Mouse (Mus musculus) embryonic facial prominence, embryonic 11.5 days (tissue): ENCODE results near the gene E330034G19Rik. TPM values are rescaled to one million over a fixed set of nuclear protein-coding genes. Genes with fewer than 3 reads are reported as not detected.

Source experiments
- ATAC-seq: fragments of 200-750 bp; cut with Nextera tagmentation; replicated peaks from 2 replicates; pipeline ENCODE4 v1.8.0; 2017; ENCODE audit warnings: low read depth; ENCODE audit not compliant: insufficient number of reproducible peaks, low FRiP score, low TSS enrichment
- DNase-seq: peaks from one replicate; pipeline ENCODE4 v3.0.0-alpha.2; 2015; ENCODE audit warnings: low spot score
- H3K27ac ChIP-seq: fragments of 300-500 bp; sonication (generic); replicated peaks from 2 replicates; pipeline ENCODE4 v1.5.1; 2014; ENCODE audit warnings: mild to moderate bottlenecking, low read depth, low read length, control low read depth
- H3K27me3 ChIP-seq: fragments of 300-500 bp; sonication (generic); 2 replicates; pipeline ENCODE4 v1.6.1; 2014; ENCODE audit warnings: mild to moderate bottlenecking, low read length, moderate library complexity, mixed read lengths; ENCODE audit not compliant: control insufficient read depth, insufficient read depth
- H3K36me3 ChIP-seq: fragments of 300-500 bp; sonication (generic); replicated peaks from 2 replicates; pipeline ENCODE4 v1.6.1; 2014; ENCODE audit warnings: low read depth, mild to moderate bottlenecking, low read length, moderate library complexity, mixed read lengths; ENCODE audit not compliant: control insufficient read depth, insufficient read depth
- H3K4me1 ChIP-seq: fragments of 300-500 bp; sonication (generic); 2 replicates; pipeline ENCODE4 v1.6.1; 2014; ENCODE audit warnings: low read length, mixed read lengths; ENCODE audit not compliant: control insufficient read depth, insufficient read depth
- H3K4me2 ChIP-seq: fragments of 300-500 bp; sonication (generic); 2 replicates; pipeline ENCODE4 v1.6.1; 2014; ENCODE audit warnings: low read depth, mild to moderate bottlenecking, control low read depth, low read length, moderate library complexity
- H3K4me3 ChIP-seq: fragments of 300-500 bp; sonication (generic); 2 replicates; pipeline ENCODE4 v1.5.1; 2014; ENCODE audit warnings: low read depth, low read length, control low read depth
- H3K9ac ChIP-seq: fragments of 300-500 bp; sonication (generic); replicated peaks from 2 replicates; pipeline ENCODE4 v1.6.1; 2014; ENCODE audit warnings: mild to moderate bottlenecking, control low read depth, low read length
- H3K9me3 ChIP-seq: fragments of 300-500 bp; sonication (generic); replicated peaks from 2 replicates; pipeline ENCODE4 v1.6.1; 2016; ENCODE audit warnings: mild to moderate bottlenecking, low read length, inconsistent platforms, mixed read lengths; ENCODE audit not compliant: control insufficient read depth
- WGBS: fragments of 180-500 bp; shearing (Covaris S2); extraction: QIAGEN DNeasy Blood & Tissue Kit; methylation state at CpG from one replicate; pipeline ENCODE4 v1.1.7; 2014; 5-methylcytosine and 5-hydroxymethylcytosine counted together
- polyA plus RNA-seq: library from polyadenylated mRNA; unstranded; fragments of >200 nt; fragmentation: Nextera tagmentation; extraction: Ambion mirVana; gene quantifications from 2 replicates; pipeline ENCODE4 v1.2.1, GENCODE M21; 2014

Gene E330034G19Rik
- polyA plus RNA-seq, 1 experiment from 2014 or later = not detected

DNA sequence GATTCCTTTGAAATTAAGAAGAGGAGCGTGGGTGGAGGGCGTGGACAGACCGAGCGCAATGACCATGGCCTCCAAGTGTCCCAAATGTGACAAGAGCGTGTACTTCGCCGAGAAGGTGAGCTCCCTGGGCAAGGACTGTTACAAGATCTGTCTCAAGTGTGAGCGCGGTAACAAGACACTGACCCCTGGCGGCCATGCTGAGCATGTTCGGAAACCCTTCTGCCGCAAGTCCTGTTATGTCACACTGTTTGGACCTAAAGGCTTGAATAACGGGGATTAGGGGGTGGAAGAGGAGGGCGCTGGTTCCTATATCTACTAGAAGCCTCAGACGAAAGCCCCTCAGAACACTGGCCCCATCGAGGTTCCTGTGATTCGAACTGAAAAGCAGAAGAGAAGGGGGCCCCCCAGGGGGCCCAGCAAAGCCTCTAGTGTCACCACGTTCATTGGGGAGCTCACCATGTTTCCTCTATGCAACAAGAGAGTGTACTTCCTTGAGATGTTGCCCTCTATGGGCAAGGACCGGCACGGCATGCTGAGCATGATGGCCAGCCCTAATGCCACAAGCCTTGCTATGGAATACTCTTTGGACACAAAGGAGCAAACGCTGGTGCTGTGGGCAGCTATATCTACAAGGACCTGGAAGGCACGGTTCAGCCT, 65.4 kb downstream of the E330034G19Rik start:
- H3K9ac ChIP-seq = no peak overlapping the region
- no peaks in the 10 kb centered on the region for H3K27me3 ChIP-seq
- no peaks in the 10 kb centered on the region for H3K9me3 ChIP-seq
- no peak overlapping the region for H3K27ac ChIP-seq
- DNase-seq (peak; percentile 70), ATAC-seq (no peak)
- 58% methylated on average over 22 of the region's 22 CpGs for WGBS
- H3K4me1 ChIP-seq = no peaks in the 10 kb centered on the region
- no peaks in the 10 kb centered on the region for H3K36me3 ChIP-seq
- no peak overlapping the region for H3K4me3 ChIP-seq
- H3K4me2 ChIP-seq = no peak overlapping the region

Other genes with a start within 250 kb of the E330034G19Rik start
- 35.9 and 36.0 TPM in 2 replicates for gene Dlg5, start 47.3 kb upstream of the E330034G19Rik start, polyA plus RNA-seq
- 15.5 and 17.3 TPM in 2 replicates for gene Polr3a, start 193.8 kb downstream of the E330034G19Rik start, polyA plus RNA-seq
- 1,210 and 1,350 TPM in 2 replicates for gene Rps24, start 193.9 kb downstream of the E330034G19Rik start, polyA plus RNA-seq